13 mouse cellular contexts compared by ENCODE assay signal in genomic region chr2:158611726-158612670, GRCm38 (mm10). TPM values are rescaled to one million over a fixed set of nuclear protein-coding genes. Genes with fewer than 3 reads are reported as not detected.
DNase-seq lines count a peak whose midpoint lies in the region; ATAC-seq lines count a peak whose summit lies in the region.
"Had no signal": no experiment of that assay in that cellular context is flagged by ENCODE, and none has a peak within 500 bp of the region (broad histone marks: within the 10 kb centered on the region; RNA-seq: fewer than 3 reads in every experiment).

No protein-coding gene starts in this region.

- peak overlapping the region; percentile 58 for H3K4me3 ChIP-seq in hindbrain, embryonic 13.5 days

- H3K4me1 ChIP-seq in hindbrain, embryonic 13.5 days (replicated peaks): peaks cover 45% of the 10 kb centered on the region

- peaks cover 96% of the 10 kb centered on the region for H3K27me3 ChIP-seq in hindbrain, embryonic 13.5 days

- no peak for ATAC-seq in hindbrain, embryonic 13.5 days (ENCODE audit: low FRiP score)

- DNase-seq in embryo, embryonic 9.5 days (ENCODE audit: extremely low spot score): peak; percentile 56
- DNase-seq in embryo, embryonic 10 days (ENCODE audit: low spot score): no peak
- DNase-seq in Muller cell, postnatal 12 days (ENCODE audit: inconsistent ontology term): peak; percentile 44
- peak; percentile 67 for DNase-seq in neural tube, embryonic 10.5 days (ENCODE audit: extremely low spot score, low spot score)
- DNase-seq in right cerebral cortex, postnatal 4 days: no peak
- DNase-seq in adrenal gland, adult 8-10 months: no peak
- no peak for DNase-seq in thymus, postnatal 4 days
- DNase-seq: adrenal gland, postnatal 10 days; right cerebral cortex, postnatal 14 days had no signal

- H3K27ac ChIP-seq in hindbrain, embryonic 13.5 days: peak overlapping the region; percentile 97
- H3K27ac ChIP-seq: embryonic facial prominence, embryonic 12.5 days had no signal

- H3K9me3 ChIP-seq in hindbrain, embryonic 13.5 days: no peaks in the 10 kb centered on the region
- H3K9me3 ChIP-seq: embryonic facial prominence, embryonic 12.5 days had no signal

- H3K9ac ChIP-seq in hindbrain, embryonic 13.5 days: peak overlapping the region; percentile 86

- peak overlapping the region; percentile 67 for H3K4me2 ChIP-seq in hindbrain, embryonic 13.5 days

- peaks cover 4% of the 10 kb centered on the region; the same call in 1 of the 2 replicates for H3K36me3 ChIP-seq in hindbrain, embryonic 13.5 days
- H3K36me3 ChIP-seq: embryonic facial prominence, embryonic 12.5 days had no signal

- 3% methylated on average over 30 of the region's 30 CpGs for WGBS in hindbrain, embryonic 13.5 days

RNA-seq across cellular contexts. Expression of gene Slc32a1, which starts 1.4 kb away (rescaled TPM):
- 6.6 and 8.1 TPM in 2 replicates for polyA plus RNA-seq in hindbrain, embryonic 13.5 days (2015; fragmentation: Nextera tagmentation; extraction: Ambion mirVana)
- under 1 TPM in 2 of 4 experiments, not detected in 2; 0.11 to 0.17 TPM for total RNA-seq in adrenal gland, adult 8-10 months (2022)
- total RNA-seq: adrenal gland, postnatal 10 days; heart, adult 18-20 months had no signal
- polyA plus RNA-seq: embryonic facial prominence, embryonic 12.5 days; lung, embryonic 16.5 days had no signal

RNA-seq across cellular contexts. Expression of gene Actr5, which starts 12.7 kb away (rescaled TPM):
- 12.4 and 12.6 TPM in 2 replicates for polyA plus RNA-seq in hindbrain, embryonic 13.5 days (2015; fragmentation: Nextera tagmentation; extraction: Ambion mirVana)
- 10 to 100 TPM; 13.2 to 19.7 (median 14.6) TPM for total RNA-seq in adrenal gland, adult 8-10 months (2022)

RNA-seq across cellular contexts. Expression of gene Ppp1r16b, which starts 53.2 kb away (rescaled TPM):
- polyA plus RNA-seq in hindbrain, embryonic 13.5 days (2015; fragmentation: Nextera tagmentation; extraction: Ambion mirVana): 8.0 and 8.5 TPM in 2 replicates
- 10 to 100 TPM in 3 of 4 experiments, 1 to 10 TPM in 1; 9.9 to 13.8 (median 11.1) TPM for total RNA-seq in adrenal gland, adult 8-10 months (2022)

Comparison
In these comparisons a context has a peak if more than half of its experiments do, and no peak if none do; other contexts are left out.
1. DNase-seq: peak in embryo, embryonic 9.5 days (single experiment), Muller cell, postnatal 12 days (single experiment) and neural tube, embryonic 10.5 days (single experiment); none in embryo, embryonic 10 days (single experiment), right cerebral cortex, postnatal 4 days (single experiment), adrenal gland, adult 8-10 months (single experiment) and thymus, postnatal 4 days (single experiment).